Mouse (Mus musculus) heart, postnatal 0 days (tissue): ENCODE results near the gene Prkn.

Experiments
- CTCF ChIP-seq: IDR thresholded peaks from 2 replicates; pipeline ENCODE4 v1.5.1; 2016; ENCODE audit warnings: antibody characterized with exemption, control low read depth, low read depth
- EP300 ChIP-seq: IDR thresholded peaks from 2 replicates; pipeline ENCODE4 v1.6.1; 2016; ENCODE audit warnings: antibody characterized with exemption, low read depth

GRCm38 (mm10) chr17:11502556-11502955 lies 662.4 kb downstream of the Prkn start:
- TF ChIP-seq EP300 (no peak), CTCF (no peak)
